Mouse (Mus musculus) forebrain, embryonic 16.5 days (tissue): ENCODE data around the gene Vwa8. TPM values are rescaled to one million over a fixed set of nuclear protein-coding genes. Genes with fewer than 3 reads are reported as not detected.
"Not testable (repeated sequence)": the region's sequence is repeated elsewhere in the genome, so short reads cannot be mapped to it uniquely, and the experiment has no call there.

Source experiments
- ATAC-seq: fragments of 200-750 bp; cut with Nextera tagmentation; 2 replicates; pipeline ENCODE4 v1.8.0; 2017; ENCODE audit warnings: mild to moderate bottlenecking, moderate library complexity
- H3K27ac ChIP-seq: fragments of 300-500 bp; sonication (generic); 2 replicates; pipeline ENCODE4 v1.5.1; 2014; ENCODE audit warnings: low read length, control low read depth
- H3K27me3 ChIP-seq: fragments of 300-500 bp; sonication (generic); replicated peaks from 2 replicates; pipeline ENCODE4 v1.6.1; 2014; ENCODE audit warnings: low read length; ENCODE audit not compliant: control insufficient read depth, insufficient read depth
- H3K36me3 ChIP-seq: fragments of 300-500 bp; sonication (generic); 2 replicates; pipeline ENCODE4 v1.6.1; 2014; ENCODE audit not compliant: control insufficient read depth, insufficient read depth
- H3K4me1 ChIP-seq: fragments of 300-500 bp; sonication (generic); replicated peaks from 2 replicates; pipeline ENCODE4 v1.6.1; 2014; ENCODE audit warnings: low read length; ENCODE audit not compliant: control insufficient read depth, insufficient read depth
- H3K4me2 ChIP-seq: fragments of 300-500 bp; sonication (generic); 2 replicates; pipeline ENCODE4 v1.6.1; 2014; ENCODE audit warnings: mild to moderate bottlenecking, low read length, control low read depth
- H3K4me3 ChIP-seq: fragments of 300-500 bp; sonication (generic); replicated peaks from 2 replicates; pipeline ENCODE4 v1.5.1; 2014; ENCODE audit warnings: mild to moderate bottlenecking, low read length, control low read depth
- H3K9ac ChIP-seq: fragments of 300-500 bp; sonication (generic); replicated peaks from 2 replicates; pipeline ENCODE4 v1.6.1; 2014; ENCODE audit warnings: low read depth, low read length, control low read depth
- H3K9me3 ChIP-seq: fragments of 300-500 bp; sonication (generic); 2 replicates; pipeline ENCODE4 v1.6.1; 2016; ENCODE audit warnings: low read length; ENCODE audit not compliant: control insufficient read depth
- WGBS: fragments of 180-500 bp; shearing (Covaris S2); extraction: QIAGEN DNeasy Blood & Tissue Kit; methylation state at CpG from one replicate; pipeline ENCODE4 v1.1.7; 2014; 5-methylcytosine and 5-hydroxymethylcytosine counted together
- polyA plus RNA-seq: library from polyadenylated mRNA; unstranded; fragments of >200 nt; fragmentation: Nextera tagmentation; extraction: Ambion mirVana; gene quantifications from 2 replicates; pipeline ENCODE4 v1.2.1, GENCODE M21; 2015

Vwa8 gene
- polyA plus RNA-seq, 1 experiment from 2014 or later, result 5.4 TPM

- no peaks in the 10 kb centered on the region for H3K9me3 ChIP-seq
- H3K9ac ChIP-seq, result no peak overlapping the region
- H3K4me2 ChIP-seq, result no peak overlapping the region
- no peak overlapping the region for H3K4me3 ChIP-seq
- H3K27ac ChIP-seq, result no peak overlapping the region
- no peaks in the 10 kb centered on the region for H3K27me3 ChIP-seq
- 78% methylated on average over 8 of the region's 8 CpGs for WGBS
- H3K36me3 ChIP-seq, result no peaks in the 10 kb centered on the region
- H3K4me1 ChIP-seq, result 0 out of 2 replicates have a peak, but pooled peaks cover 3% of the 10 kb centered on the region
- no peak for ATAC-seq
Observed at GRCm38 (mm10) chr14:78987543-78987942, 138.7 kb downstream of the Vwa8 start.

- H3K4me3 ChIP-seq, result no peak overlapping the region
- WGBS, result 90% methylated on average over 4 of the region's 4 CpGs
- no peaks in the 10 kb centered on the region for H3K27me3 ChIP-seq
- no peaks in the 10 kb centered on the region for H3K4me1 ChIP-seq
- H3K36me3 ChIP-seq, result no peaks in the 10 kb centered on the region
- no peak overlapping the region for H3K9ac ChIP-seq
- no peak overlapping the region for H3K4me2 ChIP-seq
- ATAC-seq, result no peak
- H3K27ac ChIP-seq, result no peak overlapping the region
- no peaks in the 10 kb centered on the region for H3K9me3 ChIP-seq
Observed at GRCm38 (mm10) chr14:78992456-78992855, 143.6 kb downstream of the Vwa8 start.

GRCm38 (mm10) chr14:78993515-78993914 is 144.7 kb downstream of the Vwa8 start:
- 69% methylated on average over 4 of the region's 4 CpGs for whole genome bisulfite sequencing
- H3K36me3 ChIP-seq, result no peaks in the 10 kb centered on the region
- no peak for ATAC-seq
- no peak overlapping the region for H3K27ac ChIP-seq
- H3K4me1 ChIP-seq, result no peaks in the 10 kb centered on the region
- H3K4me3 ChIP-seq, result no peak overlapping the region
- no peaks in the 10 kb centered on the region for H3K9me3 ChIP-seq
- no peaks in the 10 kb centered on the region for H3K27me3 ChIP-seq
- H3K9ac ChIP-seq, result no peak overlapping the region
- H3K4me2 ChIP-seq, result no peak overlapping the region

- H3K9me3 ChIP-seq, result no peaks in the 10 kb centered on the region
- WGBS, result 94% methylated on average over 2 of the region's 2 CpGs
Observed at GRCm38 (mm10) chr14:78996359-78996758, 147.5 kb downstream of the Vwa8 start.

GRCm38 (mm10) chr14:79003576-79003975 is 154.7 kb downstream of the Vwa8 start:
- Histone ChIP-seq H3K9ac (no peak overlapping the region), H3K27ac (no peak overlapping the region), H3K4me1 (no peaks in the 10 kb centered on the region), H3K27me3 (no peaks in the 10 kb centered on the region), H3K36me3 (no peaks in the 10 kb centered on the region), H3K4me3 (no peak overlapping the region), H3K4me2 (no peak overlapping the region), H3K9me3 (no peaks in the 10 kb centered on the region)
- no peak for ATAC-seq
- 60% methylated on average over 1 of the region's 1 CpGs for WGBS

More at GRCm38 (mm10) chr14:78996359-78996758, 147.5 kb downstream of the Vwa8 start:
- no peak overlapping the region for H3K9ac ChIP-seq
- H3K36me3 ChIP-seq, result no peaks in the 10 kb centered on the region
- no peaks in the 10 kb centered on the region for H3K4me1 ChIP-seq
- no peak overlapping the region for H3K4me2 ChIP-seq
- ATAC-seq, result no peak
- H3K27me3 ChIP-seq, result no peaks in the 10 kb centered on the region
- H3K4me3 ChIP-seq, result no peak overlapping the region
- H3K27ac ChIP-seq, result no peak overlapping the region

- H3K4me2 ChIP-seq, H3K9ac ChIP-seq, H3K4me3 ChIP-seq, H3K36me3 ChIP-seq, H3K27me3 ChIP-seq, H3K27ac ChIP-seq, ATAC-seq, H3K9me3 ChIP-seq, H3K4me1 ChIP-seq: not testable (repeated sequence)
- WGBS, result 68% methylated on average over 5 of the region's 5 CpGs
Observed at GRCm38 (mm10) chr14:79017710-79018109, 168.9 kb downstream of the Vwa8 start.

- WGBS, result 81% methylated on average over 4 of the region's 4 CpGs
- H3K4me3 ChIP-seq, result no peak overlapping the region
- H3K4me1 ChIP-seq, result 0 out of 2 replicates have a peak, but pooled peaks cover 5% of the 10 kb centered on the region
- no peak for ATAC-seq
- H3K9ac ChIP-seq, result no peak overlapping the region
- no peak overlapping the region for H3K4me2 ChIP-seq
- H3K36me3 ChIP-seq, result no peaks in the 10 kb centered on the region
- no peak overlapping the region for H3K27ac ChIP-seq
- H3K9me3 ChIP-seq, result no peaks in the 10 kb centered on the region
- H3K27me3 ChIP-seq, result no peaks in the 10 kb centered on the region
Observed at GRCm38 (mm10) chr14:79018564-79018963, 169.7 kb downstream of the Vwa8 start.

- no peak overlapping the region for H3K4me3 ChIP-seq
- 0 out of 2 replicates have a peak, but pooled peaks cover 5% of the 10 kb centered on the region for H3K4me1 ChIP-seq
- H3K9me3 ChIP-seq, result no peaks in the 10 kb centered on the region
- WGBS, result 21% methylated on average over 7 of the region's 7 CpGs
- no peaks in the 10 kb centered on the region for H3K27me3 ChIP-seq
- H3K27ac ChIP-seq, result no peak overlapping the region
- H3K4me2 ChIP-seq, result no peak overlapping the region
- H3K36me3 ChIP-seq, result no peaks in the 10 kb centered on the region
- no peak for ATAC-seq
- H3K9ac ChIP-seq, result no peak overlapping the region
Observed at GRCm38 (mm10) chr14:79021725-79022124, 172.9 kb downstream of the Vwa8 start.

- H3K27me3 ChIP-seq, result no peaks in the 10 kb centered on the region
- no peak for ATAC-seq
- H3K9ac ChIP-seq, result no peak overlapping the region
- H3K36me3 ChIP-seq, result no peaks in the 10 kb centered on the region
- no peaks in the 10 kb centered on the region for H3K9me3 ChIP-seq
- H3K27ac ChIP-seq, result no peak overlapping the region
- H3K4me3 ChIP-seq, result no peak overlapping the region
- H3K4me1 ChIP-seq, result no peaks in the 10 kb centered on the region
- no peak overlapping the region for H3K4me2 ChIP-seq
- WGBS, result 53% methylated on average over 3 of the region's 3 CpGs
Observed at GRCm38 (mm10) chr14:79028996-79029575, 180.2 kb downstream of the Vwa8 start.

- WGBS, result 96% methylated on average over 3 of the region's 3 CpGs
- no peak overlapping the region for H3K4me2 ChIP-seq
Observed at GRCm38 (mm10) chr14:79030715-79031114, 181.9 kb downstream of the Vwa8 start.

More at GRCm38 (mm10) chr14:79030715-79031114, 181.9 kb downstream of the Vwa8 start:
- no peak overlapping the region for H3K4me3 ChIP-seq
- H3K9ac ChIP-seq, result no peak overlapping the region
- H3K4me1 ChIP-seq, result no peaks in the 10 kb centered on the region
- no peak overlapping the region for H3K27ac ChIP-seq
- H3K27me3 ChIP-seq, result no peaks in the 10 kb centered on the region
- no peaks in the 10 kb centered on the region for H3K9me3 ChIP-seq
- ATAC-seq, result no peak
- no peaks in the 10 kb centered on the region for H3K36me3 ChIP-seq
